Mouse (Mus musculus): Measurements from ENCODE around the gene Vezt.
A peak's percentile ranks its signal among the peaks of the same experiment; 100 is the strongest.

Gene Vezt

DNA sequence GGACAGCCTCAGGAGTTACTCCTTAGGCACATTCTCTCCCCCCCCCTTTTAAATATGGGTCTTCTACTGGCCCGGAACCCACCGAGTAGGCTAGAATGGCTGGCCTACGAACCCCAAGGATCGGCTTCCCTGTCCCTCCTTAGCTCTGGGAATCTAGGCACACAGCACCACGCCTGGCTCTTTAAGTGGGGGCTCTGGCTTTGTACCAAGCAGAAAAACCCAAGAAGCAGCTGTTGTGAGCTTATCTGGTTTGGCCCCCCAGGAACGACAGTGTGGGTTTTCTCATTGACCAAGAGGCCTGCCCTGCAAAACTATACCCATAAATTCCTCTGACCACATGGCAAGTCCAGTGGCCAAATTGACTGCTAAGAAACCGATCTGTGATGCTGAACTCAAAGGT is 82.1 kb downstream of the Vezt start:
- DNase-seq (ENCODE audit: low read depth, low spot score): no peak

DNA sequence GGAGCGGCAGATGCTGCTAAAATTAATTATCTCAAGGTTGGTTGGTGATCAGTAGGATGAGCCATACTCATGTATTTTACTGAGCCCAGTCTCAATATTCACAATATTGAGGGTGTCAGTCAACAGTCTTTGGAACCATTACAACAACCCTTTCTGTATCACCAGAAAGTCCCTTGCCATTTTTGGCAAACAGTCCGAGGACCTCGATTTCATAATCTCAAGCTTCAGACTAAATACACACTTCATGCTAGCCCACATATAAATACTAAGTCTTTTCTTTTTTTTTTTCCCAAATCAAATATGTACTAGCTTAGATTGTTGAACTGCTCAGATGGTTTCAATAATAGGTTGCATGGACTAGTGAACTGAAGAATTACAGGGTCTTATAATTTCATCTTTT is 84.6 kb downstream of the Vezt start:
- no peak for DNase-seq (ENCODE audit: low read depth, low spot score)

DNA sequence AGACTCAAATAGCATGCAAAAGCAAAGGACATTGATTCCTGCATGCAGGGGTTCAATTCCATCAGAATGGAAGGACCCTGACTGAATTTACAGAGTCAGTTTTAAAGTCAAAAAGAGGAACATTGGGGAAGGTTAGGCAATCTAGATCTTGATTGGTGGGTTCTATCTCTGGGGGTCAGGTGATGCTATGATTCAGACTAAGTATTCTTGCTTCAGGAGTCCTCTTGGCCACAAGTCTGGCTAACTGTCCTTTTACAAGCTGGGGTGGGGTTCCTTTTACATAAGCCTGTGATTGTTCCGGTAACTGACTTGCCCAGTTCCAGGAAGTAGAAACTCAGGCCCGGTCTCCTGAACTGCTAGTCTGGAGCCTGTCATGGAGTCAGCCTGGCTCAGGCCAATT is 85.7 kb downstream of the Vezt start:
- no peak for DNase-seq (ENCODE audit: low read depth, low spot score)

DNA sequence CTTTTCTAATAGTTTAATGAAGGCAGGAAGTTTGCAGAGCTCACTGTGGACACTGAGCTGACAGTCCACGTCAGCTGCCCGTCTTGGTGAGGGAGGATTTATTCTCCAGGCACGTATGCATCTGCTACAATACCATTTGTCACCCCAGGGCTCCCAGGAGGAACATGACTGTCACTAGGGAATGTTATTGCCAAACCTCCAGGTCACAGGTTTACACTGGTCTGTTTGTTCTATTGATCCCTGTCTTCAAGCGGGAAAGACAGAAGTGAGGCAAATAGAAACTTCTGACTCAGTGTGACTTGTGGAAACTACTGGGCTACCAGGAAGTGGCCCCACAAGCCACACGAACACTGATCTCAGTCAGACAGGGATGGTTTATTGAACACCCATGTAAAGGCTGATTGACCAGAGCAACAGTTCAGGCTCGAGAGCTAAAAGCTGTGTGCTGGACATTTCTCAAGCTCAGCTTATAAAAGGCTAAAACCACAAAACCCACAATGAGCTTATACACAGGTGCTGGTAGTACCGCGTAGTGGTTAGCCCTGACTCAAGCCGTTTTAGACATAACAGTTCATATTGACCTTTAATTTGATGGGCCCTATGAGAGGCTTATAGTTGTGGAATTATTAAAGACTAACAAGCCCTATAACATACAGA is 89.6 kb downstream of the Vezt start:
- DNase-seq (ENCODE audit: low read depth, low spot score): no peak

- peak; percentile 14 for DNase-seq (ENCODE audit: low read depth, low spot score)
Measured at GRCm38 (mm10) chr10:93945364-93945763, 90.3 kb downstream of the Vezt start.

GRCm38 (mm10) chr10:93944241-93944640 is 91.4 kb downstream of the Vezt start:
- DNase-seq (ENCODE audit: low read depth, low spot score): no peak

DNA sequence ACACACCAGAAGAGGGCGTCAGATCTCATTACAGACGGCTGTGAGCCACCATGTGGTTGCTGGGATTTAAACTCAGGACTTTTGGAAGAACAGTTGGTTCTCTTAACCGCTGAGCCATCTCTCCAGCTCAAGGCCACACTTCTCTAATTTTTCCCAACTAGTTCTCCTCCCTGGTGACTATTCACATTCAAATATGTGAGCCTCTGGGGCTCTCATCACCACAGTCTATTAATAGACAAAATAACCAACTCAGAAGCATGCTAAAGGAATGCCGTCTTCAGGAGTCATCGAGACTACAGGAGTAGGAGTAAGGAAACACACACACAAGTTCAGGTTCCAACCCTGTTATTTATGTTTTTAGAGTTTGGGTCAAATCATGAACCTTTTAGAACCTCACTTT is 95.3 kb downstream of the Vezt start:
- DNase-seq (ENCODE audit: low read depth, low spot score): no peak

DNA sequence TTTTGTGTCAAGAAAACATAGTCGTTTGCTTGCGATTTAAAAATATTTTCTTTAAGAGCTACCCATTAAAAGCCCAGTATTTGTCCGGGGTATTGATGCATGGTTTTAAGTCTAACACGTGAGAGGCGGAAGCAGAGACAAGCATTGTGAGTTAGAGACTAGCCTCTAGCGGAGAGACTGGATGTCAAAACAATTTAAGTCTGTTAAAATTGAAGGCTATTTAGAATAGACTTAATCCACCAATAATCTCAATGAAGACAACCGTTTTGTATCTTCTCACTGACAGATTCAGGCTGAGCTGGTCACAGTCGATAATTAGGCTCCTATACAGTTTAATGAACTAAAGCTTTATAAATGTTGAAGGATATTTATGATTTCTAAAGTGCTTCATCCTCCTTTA is 95.9 kb downstream of the Vezt start:
- no peak for DNase-seq (ENCODE audit: low read depth, low spot score)

- DNase-seq (ENCODE audit: low read depth, low spot score): no peak
Measured at GRCm38 (mm10) chr10:93938844-93939271, 96.8 kb downstream of the Vezt start.

- peak; percentile 14 for DNase-seq (ENCODE audit: low read depth, low spot score)
Measured at GRCm38 (mm10) chr10:93933980-93934379, 101.6 kb downstream of the Vezt start.

- no peak for DNase-seq (ENCODE audit: low read depth, low spot score)
Measured at GRCm38 (mm10) chr10:93932861-93933260, 102.8 kb downstream of the Vezt start.

DNA sequence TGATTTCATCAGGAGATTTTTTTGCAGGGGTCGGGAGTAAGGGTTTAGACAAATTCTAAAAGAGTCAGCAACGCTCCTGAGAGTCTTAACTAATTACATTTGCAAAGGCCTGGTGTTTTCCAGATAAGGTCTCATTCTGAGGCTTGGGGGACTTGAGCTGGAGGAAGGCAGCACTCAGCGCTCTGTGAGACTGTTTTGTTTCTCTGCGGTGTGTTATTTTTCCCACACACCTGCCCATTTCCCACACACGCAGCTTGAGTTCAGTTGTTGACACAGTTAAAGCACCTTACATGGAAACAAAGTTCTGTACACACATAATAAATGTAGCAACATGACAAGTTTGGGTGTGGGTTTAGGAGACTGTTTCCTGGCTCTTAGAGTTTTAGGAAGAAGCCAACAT is 103.6 kb downstream of the Vezt start:
- no peak for DNase-seq (ENCODE audit: low read depth, low spot score)

GRCm38 (mm10) chr10:93931431-93931830 is 104.2 kb downstream of the Vezt start:
- no peak for DNase-seq (ENCODE audit: low read depth, low spot score)

GRCm38 (mm10) chr10:93930236-93930824 is 105.3 kb downstream of the Vezt start:
- no peak for DNase-seq (ENCODE audit: low read depth, low spot score)

DNA sequence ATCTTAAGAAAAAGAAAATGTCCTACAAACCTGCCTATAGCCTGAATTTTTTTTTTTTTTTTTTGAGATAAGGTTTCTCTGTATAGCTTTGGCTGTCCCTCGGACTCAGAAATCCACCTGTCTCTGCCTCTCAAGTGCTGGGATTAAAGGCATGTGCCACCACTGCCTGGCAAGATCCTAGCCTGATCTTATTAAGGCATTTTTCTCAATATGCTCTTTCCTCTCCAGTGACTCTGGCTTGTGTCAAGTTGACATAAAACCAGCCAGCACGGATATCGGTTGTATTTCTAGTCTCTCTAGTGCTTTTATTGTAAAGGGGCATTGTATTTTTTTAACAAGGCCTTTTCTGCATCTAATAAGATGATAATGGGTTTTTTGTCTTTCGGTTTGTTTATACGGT is 111.0 kb downstream of the Vezt start:
- DNase-seq (ENCODE audit: low read depth, low spot score): no peak

- DNase-seq (ENCODE audit: low read depth, low spot score): no peak
Measured at GRCm38 (mm10) chr10:93921160-93921559, 114.5 kb downstream of the Vezt start.

DNA sequence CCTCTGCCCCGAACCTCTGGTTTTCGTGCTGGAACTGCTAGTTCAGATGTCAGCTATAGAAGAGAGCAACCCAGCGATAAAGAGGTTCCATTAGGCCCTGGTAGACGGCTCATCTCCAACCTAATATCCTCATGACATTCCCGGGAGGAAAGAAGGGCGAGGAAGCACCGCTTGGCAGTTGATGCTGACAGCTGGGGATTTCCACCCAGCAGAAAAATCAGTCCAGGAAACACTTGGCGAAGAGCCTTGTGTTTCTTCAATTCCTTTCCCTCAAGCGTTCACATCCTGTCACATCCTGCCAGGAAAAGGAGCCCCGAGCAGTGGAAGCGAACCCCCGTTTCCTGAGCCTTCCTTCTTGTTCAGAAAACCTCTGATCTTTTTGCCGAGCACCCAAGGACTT is 116.4 kb downstream of the Vezt start:
- no peak for DNase-seq (ENCODE audit: low read depth, low spot score)

- DNase-seq (ENCODE audit: low read depth, low spot score): no peak
Measured at GRCm38 (mm10) chr10:93918701-93919100, 116.9 kb downstream of the Vezt start.

DNA sequence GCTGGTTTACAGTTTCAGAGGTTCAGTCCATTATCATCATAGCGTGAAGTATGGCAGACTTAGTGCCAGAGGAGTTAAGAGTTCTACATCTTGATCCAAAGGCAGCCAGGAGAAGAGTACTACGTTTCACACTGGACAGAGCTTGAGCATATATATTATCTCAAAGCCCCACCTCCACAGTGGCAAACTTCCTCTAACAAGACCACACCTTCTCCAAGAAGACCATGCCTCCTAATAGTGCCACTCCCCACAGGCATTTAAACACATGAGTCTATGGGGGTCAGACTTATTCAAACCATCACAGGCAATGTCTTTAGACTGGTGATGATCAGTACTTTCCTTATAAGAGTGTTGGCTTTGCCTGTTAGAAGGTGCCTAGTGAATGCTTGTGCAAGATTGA is 117.5 kb downstream of the Vezt start:
- no peak for DNase-seq (ENCODE audit: low read depth, low spot score)

- DNase-seq (ENCODE audit: low read depth, low spot score): no peak
Measured at GRCm38 (mm10) chr10:93916778-93917177, 118.8 kb downstream of the Vezt start.

DNA sequence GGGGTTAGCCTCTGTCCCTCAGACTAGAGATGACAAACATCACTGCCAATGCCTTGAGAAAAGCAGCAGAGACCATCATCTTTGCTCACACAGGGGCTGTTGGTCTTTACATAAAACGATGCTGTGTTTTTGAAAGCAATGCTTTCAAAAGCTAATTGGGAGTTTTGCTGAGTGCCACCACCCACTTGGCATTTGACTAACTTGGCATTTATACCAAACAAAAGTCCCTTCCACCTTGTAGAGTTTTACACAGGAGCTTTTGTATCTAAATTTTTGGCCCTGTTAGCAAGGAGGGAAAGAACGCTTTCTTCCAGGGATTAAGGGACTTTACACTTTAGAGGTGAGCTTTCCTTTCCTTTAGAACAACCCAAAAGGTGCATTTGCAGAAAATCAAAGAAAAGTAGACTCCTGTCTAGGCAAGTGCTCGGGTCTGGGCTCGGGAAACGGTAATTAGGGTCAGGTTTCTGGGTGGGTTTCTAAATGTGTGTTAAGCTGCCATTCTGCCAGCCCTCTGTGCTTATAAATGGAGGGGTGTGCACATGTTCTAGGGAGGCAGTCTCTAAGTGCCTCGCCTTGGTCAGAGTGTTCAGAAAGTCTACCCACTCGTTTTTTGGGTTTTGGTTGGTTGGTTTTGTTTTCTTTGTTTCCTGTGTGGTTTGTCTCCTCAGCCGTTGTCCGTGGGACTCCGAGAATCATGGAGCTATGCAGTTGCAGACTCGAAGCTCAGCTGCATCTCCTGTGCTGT is 119.9 kb downstream of the Vezt start:
- DNase-seq (ENCODE audit: low read depth, low spot score): no peak

DNA sequence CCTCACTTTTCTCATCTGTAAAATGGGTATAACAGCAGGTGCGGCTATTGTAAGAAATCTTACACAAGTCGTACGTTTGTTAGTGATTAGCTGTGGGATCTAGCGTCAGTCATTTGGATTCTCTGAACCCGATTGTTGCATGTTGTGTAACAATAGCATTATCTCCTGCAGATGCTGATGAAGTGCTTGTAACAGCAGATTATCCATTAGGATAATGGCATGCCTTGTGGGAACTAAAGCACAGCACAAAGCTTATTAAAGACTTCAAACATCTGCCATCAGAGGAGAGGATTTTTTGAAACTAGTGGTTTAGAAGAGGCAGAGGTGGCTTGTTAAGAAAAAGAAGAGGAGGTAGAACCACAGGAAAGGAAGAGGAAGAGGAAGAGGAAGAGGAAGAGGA is 122.1 kb downstream of the Vezt start:
- DNase-seq (ENCODE audit: low read depth, low spot score): no peak

- no peak for DNase-seq (ENCODE audit: low read depth, low spot score)
Measured at GRCm38 (mm10) chr10:93912917-93913316, 122.7 kb downstream of the Vezt start.

All from embryo, embryonic 11.5 days (tissue).